Mouse (Mus musculus) embryo, embryonic 10 days (tissue): ENCODE data around the gene Ppard.
A peak's percentile ranks its signal among the peaks of the same experiment; 100 is the strongest.

Source experiments
- DNase-seq: peaks from one replicate; pipeline ENCODE4 v3.0.0-alpha.2; 2015; ENCODE audit warnings: low spot score

Gene Ppard

GRCm38 (mm10) chr17:28341091-28341490 lies 108.6 kb downstream of the Ppard start:
- DNase-seq: peak; percentile 87

DNA sequence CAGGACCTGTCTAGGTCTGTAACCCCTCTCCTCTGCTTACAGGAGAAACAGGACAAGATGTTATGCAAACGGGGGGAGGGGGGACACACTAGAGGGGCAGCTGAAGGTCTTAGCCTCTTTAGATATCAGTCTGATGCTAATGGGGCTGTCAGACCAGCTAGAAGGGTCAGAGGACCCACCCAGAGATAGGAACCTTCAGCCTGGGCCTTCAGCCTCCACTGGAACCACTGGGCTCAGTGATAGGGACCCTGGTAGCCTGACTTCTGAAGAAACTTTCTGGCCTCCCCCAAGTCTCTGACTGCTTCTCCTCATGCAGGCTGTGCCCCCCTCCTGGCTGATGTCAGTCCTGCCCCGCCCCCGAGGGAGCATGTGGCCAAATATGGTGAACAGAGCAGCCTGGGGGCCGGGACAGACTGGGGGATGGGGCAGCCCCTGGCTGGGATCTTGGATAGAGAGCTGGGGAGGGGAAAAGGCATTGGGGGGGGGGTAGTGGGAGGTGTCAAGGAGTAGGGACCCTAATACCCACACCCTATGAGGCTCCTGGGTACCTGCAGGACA lies 111.6 kb downstream of the Ppard start:
- DNase-seq: peak; percentile 35

- no peak for DNase-seq
These were observed 112.2 kb downstream of the Ppard start for GRCm38 (mm10) chr17:28344670-28345069.

DNA sequence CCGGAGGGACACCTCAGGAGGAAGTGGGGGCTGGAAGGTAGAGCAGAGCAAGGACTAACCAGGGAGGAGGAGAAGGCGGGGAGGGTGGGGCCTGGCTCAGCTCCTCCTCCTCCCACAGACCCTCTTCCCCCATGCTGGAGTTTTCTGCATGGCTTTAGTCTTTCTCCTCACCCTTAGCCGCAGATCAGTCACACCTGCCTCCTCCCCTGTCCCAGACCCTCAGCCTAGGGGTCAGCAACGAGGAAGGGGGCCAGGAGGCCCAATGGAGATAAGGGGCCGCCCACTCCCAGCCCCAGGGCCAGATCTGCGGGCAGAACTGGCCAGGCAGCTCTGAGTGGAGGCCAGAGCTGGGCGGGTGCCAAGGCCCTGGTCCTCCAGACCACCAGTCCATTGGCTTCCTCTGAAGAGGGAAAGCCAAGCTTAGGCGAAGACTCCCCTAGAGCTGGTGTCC lies 112.8 kb downstream of the Ppard start:
- DNase-seq: no peak

DNA sequence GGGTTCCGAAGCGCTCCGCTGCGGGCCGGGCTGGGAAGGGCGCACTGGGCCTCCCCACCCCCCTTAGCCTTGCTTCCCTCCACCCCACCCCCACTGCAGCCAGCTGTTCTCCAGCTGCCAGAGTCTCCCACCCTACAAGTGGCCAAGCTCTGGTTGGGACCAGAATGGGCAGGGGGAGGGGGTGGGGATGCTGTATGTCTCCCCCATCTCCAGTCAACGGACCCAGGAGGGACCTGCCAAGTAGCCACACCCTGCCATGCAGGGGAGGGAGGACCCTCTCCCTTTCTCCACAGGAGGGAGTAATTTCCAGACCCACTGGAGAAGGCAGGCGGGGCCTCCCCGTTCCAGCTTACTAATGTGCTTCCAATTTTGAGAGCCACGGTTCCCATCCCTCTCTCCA lies 113.4 kb downstream of the Ppard start:
- DNase-seq: no peak

DNA sequence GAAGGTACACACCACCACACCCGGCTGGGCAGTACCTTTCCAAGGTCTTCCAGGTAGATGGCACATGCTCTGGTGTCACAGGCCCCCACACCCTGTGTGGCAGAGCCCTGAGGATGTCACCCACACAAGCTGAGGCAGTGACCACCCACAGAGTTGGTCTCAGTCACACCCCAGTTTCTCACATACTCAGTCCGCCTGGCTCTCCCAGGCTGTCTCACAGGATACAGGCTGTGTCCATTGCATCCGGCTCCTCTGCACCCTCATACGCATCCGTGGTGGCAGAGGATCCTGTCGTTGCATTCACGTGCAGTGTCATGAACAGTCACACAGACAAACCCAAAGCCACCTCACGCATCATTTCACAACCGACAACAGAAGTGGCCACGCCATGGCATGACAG lies 114.8 kb downstream of the Ppard start:
- no peak for DNase-seq

- DNase-seq: no peak
These were observed 115.7 kb downstream of the Ppard start for GRCm38 (mm10) chr17:28348211-28348610.

- DNase-seq: peak; percentile 31
These were observed 116.9 kb downstream of the Ppard start for GRCm38 (mm10) chr17:28349264-28349880.

GRCm38 (mm10) chr17:28349901-28350465 lies 117.5 kb downstream of the Ppard start:
- peak; percentile 41 for DNase-seq

DNA sequence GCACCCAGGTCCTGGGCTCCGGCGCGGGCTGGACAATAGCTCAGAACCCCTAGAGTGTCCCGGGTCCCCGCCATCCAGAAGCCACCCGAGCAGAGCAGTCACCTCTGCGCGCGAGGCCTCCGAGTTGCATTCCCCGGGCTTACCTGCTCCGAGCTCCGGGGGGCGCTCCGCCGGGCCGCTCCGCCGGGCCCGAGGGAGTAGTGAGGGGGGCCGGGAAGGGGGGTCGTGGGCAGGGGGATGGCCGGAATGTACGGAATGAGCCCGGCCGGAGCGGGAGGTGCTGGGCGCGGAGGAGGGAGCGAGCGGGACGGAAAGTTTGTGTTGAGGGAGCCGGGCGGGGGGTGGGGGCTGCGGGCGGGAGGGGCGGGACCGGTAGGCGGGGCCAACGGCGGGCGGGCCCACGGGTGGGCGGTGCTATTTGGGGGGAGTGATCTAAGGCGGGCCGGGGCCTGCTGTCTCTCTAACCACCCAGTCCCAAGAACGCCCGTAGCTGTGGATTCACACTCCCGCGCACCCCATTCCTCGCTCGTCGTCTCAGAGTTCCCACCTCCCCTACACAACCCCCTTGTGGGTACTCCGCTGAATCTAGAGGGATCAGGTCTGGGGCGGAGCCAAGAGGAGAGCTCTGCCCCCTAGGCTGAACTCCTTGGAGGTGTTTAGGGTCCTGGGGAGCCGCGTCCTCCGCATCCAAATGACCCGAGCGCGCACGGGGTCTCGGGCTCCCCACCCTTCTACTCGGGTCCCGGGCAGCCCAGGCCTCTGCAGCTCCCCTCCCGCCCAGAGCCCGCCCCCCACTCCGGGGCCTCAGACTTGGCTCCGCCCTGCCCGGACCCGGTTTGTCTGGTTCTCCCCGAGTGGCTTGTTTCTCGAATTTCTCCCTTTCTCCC lies 118.2 kb downstream of the Ppard start, which contains the start of gene Tead3:
Gene Tead3, minus strand, starts transcription at position 352 of the 887 bp plus-strand sequence.
- peak; percentile 84 for DNase-seq
